Mouse (Mus musculus): ENCODE results near the gene Gm20708.

- TF ChIP-seq POLR2A (IDR thresholded peaks at IDR 0.05; ENCODE audit: extremely low read depth, insufficient read depth, low read length), result no peak
- TF ChIP-seq CTCF (IDR thresholded peaks at IDR 0.05; ENCODE audit: extremely low read depth, insufficient read depth, low read length), result no peak
Observed at GRCm38 (mm10) chr11:117838572-117838971, 29.1 kb downstream of the Gm20708 start.
